Mouse (Mus musculus) hindbrain, embryonic 15.5 days (tissue): ENCODE measurements around the gene Olfr1226. TPM values are rescaled to one million over a fixed set of nuclear protein-coding genes. Genes with fewer than 3 reads are reported as not detected.
"Not testable (repeated sequence)": the region's sequence is repeated elsewhere in the genome, so short reads cannot be mapped to it uniquely, and the experiment has no call there.

Experiments used
- ATAC-seq: fragments of 200-750 bp; cut with Nextera tagmentation; 2 replicates; pipeline ENCODE4 v1.8.0; 2017; ENCODE audit warnings: low read depth, moderate number of reproducible peaks, moderate TSS enrichment; ENCODE audit not compliant: low FRiP score
- H3K27ac ChIP-seq: fragments of 300-500 bp; sonication (generic); replicated peaks from 2 replicates; pipeline ENCODE4 v1.5.1; 2015; ENCODE audit warnings: mild to moderate bottlenecking, inconsistent platforms
- H3K27me3 ChIP-seq: fragments of 300-500 bp; sonication (generic); 2 replicates; pipeline ENCODE4 v1.6.1; 2015; ENCODE audit warnings: control low read depth, inconsistent platforms
- H3K36me3 ChIP-seq: fragments of 300-500 bp; sonication (generic); 2 replicates; pipeline ENCODE4 v1.6.1; 2015; ENCODE audit warnings: control low read depth, inconsistent platforms
- H3K4me1 ChIP-seq: fragments of 300-500 bp; sonication (generic); replicated peaks from 2 replicates; pipeline ENCODE4 v1.6.1; 2015; ENCODE audit warnings: control low read depth, inconsistent platforms
- H3K4me2 ChIP-seq: fragments of 300-500 bp; sonication (generic); 2 replicates; pipeline ENCODE4 v1.6.1; 2015; ENCODE audit warnings: moderate library complexity, mild to moderate bottlenecking, inconsistent platforms
- H3K4me3 ChIP-seq: fragments of 300-500 bp; sonication (generic); 2 replicates; pipeline ENCODE4 v1.5.1; 2015; ENCODE audit warnings: mild to moderate bottlenecking, inconsistent platforms
- H3K9ac ChIP-seq: fragments of 300-500 bp; sonication (generic); 2 replicates; pipeline ENCODE4 v1.6.1; 2015; ENCODE audit warnings: inconsistent platforms
- H3K9me3 ChIP-seq: fragments of 300-500 bp; sonication (generic); 2 replicates; pipeline ENCODE4 v1.6.1; 2016; ENCODE audit warnings: control low read depth, inconsistent platforms
- WGBS: fragments of 180-500 bp; shearing (Covaris S2); methylation state at CpG from one replicate; pipeline ENCODE4 v1.1.7; 2015; 5-methylcytosine and 5-hydroxymethylcytosine counted together
- polyA plus RNA-seq: library from polyadenylated mRNA; unstranded; fragments of >200 nt; fragmentation: Nextera tagmentation; extraction: Ambion mirVana; gene quantifications from 2 replicates; pipeline ENCODE4 v1.2.1, GENCODE M21; 2015

Gene Olfr1226
- not detected in 2 replicates for polyA plus RNA-seq

GRCm38 (mm10) chr2:89199948-89200347 is at the start of gene Olfr1226:
Gene Olfr1226 (minus strand): TSS chr2:89200048.
- Histone ChIP-seq H3K27me3 (no peaks in the 10 kb centered on the region), H3K9ac (no peak within 1 kb of the TSS), H3K4me2 (no peak within 1 kb of the TSS), H3K36me3 (no peaks in the 10 kb centered on the region), H3K27ac (no peak within 1 kb of the TSS), H3K4me3 (no peak within 1 kb of the TSS), H3K4me1 (no peaks in the 10 kb centered on the region), H3K9me3 (no peaks in the 10 kb centered on the region)
- no peak for ATAC-seq
- whole genome bisulfite sequencing = 63% methylated on average over 2 of the region's 2 CpGs

- Histone ChIP-seq H3K9me3 (no peaks in the 10 kb centered on the region), H3K9ac (no peak overlapping the region), H3K27ac (no peak overlapping the region), H3K27me3 (no peaks in the 10 kb centered on the region), H3K4me1 (no peaks in the 10 kb centered on the region), H3K4me2 (no peak overlapping the region), H3K4me3 (no peak overlapping the region), H3K36me3 (no peaks in the 10 kb centered on the region)
- no peak for ATAC-seq
- WGBS = 92% methylated on average over 3 of the region's 3 CpGs
Observed at GRCm38 (mm10) chr2:89196325-89196982, 3.4 kb downstream of the Olfr1226 start.

- Histone ChIP-seq H3K9ac (no peak within 1 kb of the TSS), H3K27me3 (no peaks in the 10 kb centered on the region), H3K4me2 (no peak within 1 kb of the TSS), H3K4me1 (no peaks in the 10 kb centered on the region), H3K9me3 (no peaks in the 10 kb centered on the region), H3K27ac (no peak within 1 kb of the TSS), H3K4me3 (no peak within 1 kb of the TSS), H3K36me3 (no peaks in the 10 kb centered on the region)
- no peak for ATAC-seq
- 90% methylated on average over 1 of the region's 1 CpGs for WGBS
Observed at GRCm38 (mm10) chr2:89174569-89174968, 25.3 kb downstream of the Olfr1226 start, which contains the start of gene Olfr1225. Gene Olfr1225 (minus strand): TSS chr2:89174669.

GRCm38 (mm10) chr2:89164711-89165110 is 35.1 kb downstream of the Olfr1226 start:
- H3K27ac ChIP-seq, H3K4me1 ChIP-seq, H3K4me2 ChIP-seq, H3K4me3 ChIP-seq, ATAC-seq, H3K27me3 ChIP-seq, H3K9me3 ChIP-seq, H3K36me3 ChIP-seq, H3K9ac ChIP-seq: not testable (repeated sequence)
- WGBS = 93% methylated on average over 4 of the region's 4 CpGs

- not testable (repeated sequence) for H3K4me3 ChIP-seq, H3K36me3 ChIP-seq, H3K4me1 ChIP-seq, H3K4me2 ChIP-seq, H3K9ac ChIP-seq, ATAC-seq, H3K27ac ChIP-seq, H3K27me3 ChIP-seq, H3K9me3 ChIP-seq
- 92% methylated on average over 8 of the region's 8 CpGs for WGBS
Observed at GRCm38 (mm10) chr2:89163991-89164390, 35.9 kb downstream of the Olfr1226 start, which contains the start of gene Olfr1224-ps1. Gene Olfr1224-ps1 (minus strand): TSS chr2:89164091.

- no peaks in the 10 kb centered on the region for H3K9me3 ChIP-seq
- no peak within 1 kb of the TSS for H3K4me2 ChIP-seq
- no peak within 1 kb of the TSS for H3K27ac ChIP-seq
- no peaks in the 10 kb centered on the region for H3K36me3 ChIP-seq
- H3K9ac ChIP-seq = no peak within 1 kb of the TSS
- ATAC-seq = no peak
- H3K4me1 ChIP-seq = no peaks in the 10 kb centered on the region
- 72% methylated on average over 1 of the region's 1 CpGs for WGBS
- H3K4me3 ChIP-seq = no peak within 1 kb of the TSS
- H3K27me3 ChIP-seq = no peaks in the 10 kb centered on the region
Observed at GRCm38 (mm10) chr2:89151460-89151859, 48.4 kb downstream of the Olfr1226 start, which contains the start of gene Olfr1223. Gene Olfr1223 (minus strand): TSS chr2:89151560.

Other genes starting within 250 kb of the Olfr1226 start
- not detected in 2 replicates for gene Olfr1212, start 246.1 kb downstream of the Olfr1226 start, polyA plus RNA-seq
- gene Gm13762, start 219.8 kb downstream of the Olfr1226 start, polyA plus RNA-seq = not detected in 2 replicates
- gene Olfr1214, start 207.4 kb downstream of the Olfr1226 start, polyA plus RNA-seq = not detected in 2 replicates
- gene Olfr1215, start 193.1 kb downstream of the Olfr1226 start, polyA plus RNA-seq = not detected in 2 replicates
- not detected in 2 replicates for gene Olfr1216, start 181.7 kb downstream of the Olfr1226 start, polyA plus RNA-seq
- not detected in 2 replicates for gene Olfr1217, start 168.0 kb downstream of the Olfr1226 start, polyA plus RNA-seq
- gene Olfr1218, start 138.9 kb downstream of the Olfr1226 start, polyA plus RNA-seq = not detected in 2 replicates
- not detected in 2 replicates for gene Olfr1219, start 116.5 kb downstream of the Olfr1226 start, polyA plus RNA-seq
- not detected in 2 replicates for gene Olfr1220, start 93.2 kb downstream of the Olfr1226 start, polyA plus RNA-seq
- not detected in 2 replicates for gene Olfr1221, start 82.8 kb downstream of the Olfr1226 start, polyA plus RNA-seq
- not detected in 2 replicates for gene Olfr1222, start 67.0 kb downstream of the Olfr1226 start, polyA plus RNA-seq
- gene Olfr1223, start 48.5 kb downstream of the Olfr1226 start, polyA plus RNA-seq = not detected in 2 replicates
- not detected in 2 replicates for gene Olfr1224-ps1, start 36.0 kb downstream of the Olfr1226 start, polyA plus RNA-seq
- gene Olfr1225, start 25.4 kb downstream of the Olfr1226 start, polyA plus RNA-seq = not detected in 2 replicates
- gene Olfr1228, start 54.0 kb upstream of the Olfr1226 start, polyA plus RNA-seq = not detected in 2 replicates
- not detected in 2 replicates for gene Olfr1229, start 88.0 kb upstream of the Olfr1226 start, polyA plus RNA-seq
- not detected in 2 replicates for gene Olfr1230, start 97.2 kb upstream of the Olfr1226 start, polyA plus RNA-seq
- not detected in 2 replicates for gene Olfr1231, start 107.0 kb upstream of the Olfr1226 start, polyA plus RNA-seq
- not detected in 2 replicates for gene Olfr1232, start 129.6 kb upstream of the Olfr1226 start, polyA plus RNA-seq
- not detected in 2 replicates for gene Olfr1233, start 142.3 kb upstream of the Olfr1226 start, polyA plus RNA-seq
- not detected in 2 replicates for gene Olfr1234, start 164.8 kb upstream of the Olfr1226 start, polyA plus RNA-seq
- not detected in 2 replicates for gene Olfr1238, start 209.6 kb upstream of the Olfr1226 start, polyA plus RNA-seq
- gene Olfr1239, start 220.4 kb upstream of the Olfr1226 start, polyA plus RNA-seq = not detected in 2 replicates
- not detected in 2 replicates for gene Olfr1240, start 243.0 kb upstream of the Olfr1226 start, polyA plus RNA-seq